Mouse (Mus musculus): Measurements from ENCODE around the gene Kank4.

DNA sequence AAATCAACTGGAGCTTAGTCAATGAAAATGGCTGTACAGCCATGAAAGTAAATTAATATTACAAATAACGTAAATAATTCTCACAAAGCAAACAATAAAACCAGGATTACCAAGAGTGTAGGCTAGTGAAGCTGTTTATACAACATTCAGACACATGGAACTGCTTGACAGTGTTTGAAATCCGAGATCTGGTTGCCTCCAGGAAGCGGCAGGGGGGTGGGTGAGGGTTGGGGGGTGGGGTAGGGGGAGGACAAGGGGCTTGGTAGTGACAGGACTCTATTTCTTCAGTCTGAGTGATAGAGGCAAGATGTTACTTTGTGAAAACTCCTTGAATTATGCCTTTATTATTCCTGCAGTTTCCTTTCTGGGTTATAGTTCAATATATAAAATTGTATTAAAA lies 9.4 kb upstream of the Kank4 start:
- TF ChIP-seq GATA1 (IDR thresholded peaks at IDR 0.05; ENCODE audit: low read length) = no peak
- TF ChIP-seq TAL1 (IDR thresholded peaks at IDR 0.05; ENCODE audit: low read length) = no peak

Measured in erythroblast, embryonic 14.5 days (primary cell).